Mouse (Mus musculus) embryonic fibroblast, embryonic 13.5 days (primary cell): ENCODE results near the gene Unc13d. TPM values are rescaled to one million over a fixed set of nuclear protein-coding genes. Genes with fewer than 3 reads are reported as not detected.

Experiments used
- H3K27ac ChIP-seq: 2 replicates; pipeline ENCODE4 v1.5.1; 2012; ENCODE audit warnings: low read length, control low read depth, inconsistent platforms; ENCODE audit not compliant: insufficient read depth
- H3K4me1 ChIP-seq: 2 replicates; pipeline ENCODE4 v1.6.1; 2011; ENCODE audit warnings: low read length; ENCODE audit not compliant: control insufficient read depth, insufficient read depth
- H3K4me3 ChIP-seq: 2 replicates; pipeline ENCODE4 v1.5.1; 2011; ENCODE audit warnings: mild to moderate bottlenecking, control low read depth, low read length; ENCODE audit not compliant: insufficient read depth
- CTCF ChIP-seq: IDR thresholded peaks from 2 replicates; pipeline ENCODE4 v1.5.1; 2011; ENCODE audit warnings: mild to moderate bottlenecking, control low read depth, low read length, moderate library complexity, borderline replicate concordance; ENCODE audit not compliant: insufficient read depth
- POLR2A ChIP-seq: IDR thresholded peaks from 2 replicates; pipeline ENCODE4 v1.6.1; 2011; ENCODE audit warnings: low read depth, mild to moderate bottlenecking, control low read depth, low read length, moderate library complexity
- polyA plus RNA-seq: library from polyadenylated mRNA; stranded (reverse); fragments of >200 nt; gene quantifications from 2 replicates; pipeline ENCODE4 v1.2.4, GENCODE M21; 2011; ENCODE audit warnings: low read depth; ENCODE audit not compliant: missing spikeins, insufficient read length

The Unc13d gene
- polyA plus RNA-seq, 1 experiment: not detected

- Histone ChIP-seq H3K4me3 (peak overlapping the region; percentile 67), H3K27ac (peak overlapping the region; percentile 66), H3K4me1 (peaks cover 11% of the 10 kb centered on the region)
- TF ChIP-seq CTCF: no peak
- TF ChIP-seq POLR2A: peak; percentile 72
These were observed 30.8 kb upstream of the Unc13d start for GRCm38 (mm10) chr11:116108464-116109137.

- TF ChIP-seq CTCF (no peak), POLR2A (no peak)
- H3K27ac ChIP-seq: no peak overlapping the region; the same call in 1 of the 2 replicates
- peak overlapping the region; percentile 67 for H3K4me3 ChIP-seq
- peaks cover 11% of the 10 kb centered on the region for H3K4me1 ChIP-seq
These were observed 30.1 kb upstream of the Unc13d start for GRCm38 (mm10) chr11:116107777-116108285.

- peaks cover 11% of the 10 kb centered on the region for H3K4me1 ChIP-seq
- peak overlapping the region; percentile 67 for H3K4me3 ChIP-seq
- no peak for TF ChIP-seq POLR2A
- no peak for TF ChIP-seq CTCF
- no peak overlapping the region for H3K27ac ChIP-seq
These were observed 29.4 kb upstream of the Unc13d start for GRCm38 (mm10) chr11:116106963-116107776.

- Histone ChIP-seq H3K27ac (no peak overlapping the region), H3K4me3 (no peak overlapping the region), H3K4me1 (peaks cover 11% of the 10 kb centered on the region)
These were observed 28.6 kb upstream of the Unc13d start for GRCm38 (mm10) chr11:116106154-116106962.

GRCm38 (mm10) chr11:116105065-116105464 is 27.3 kb upstream of the Unc13d start:
- Histone ChIP-seq H3K4me3 (no peak overlapping the region), H3K4me1 (peaks cover 11% of the 10 kb centered on the region), H3K27ac (no peak overlapping the region)

More at GRCm38 (mm10) chr11:116106154-116106962, 28.6 kb upstream of the Unc13d start:
- TF ChIP-seq CTCF: no peak
- no peak for TF ChIP-seq POLR2A

GRCm38 (mm10) chr11:116104006-116104646 is 26.4 kb upstream of the Unc13d start:
- Histone ChIP-seq H3K27ac (peak overlapping the region; percentile 29), H3K4me1 (peaks cover 11% of the 10 kb centered on the region), H3K4me3 (no peak overlapping the region)
- TF ChIP-seq POLR2A: no peak
- no peak for TF ChIP-seq CTCF

More at GRCm38 (mm10) chr11:116105065-116105464, 27.3 kb upstream of the Unc13d start:
- TF ChIP-seq CTCF (no peak), POLR2A (no peak)

GRCm38 (mm10) chr11:116103572-116103971 is 25.8 kb upstream of the Unc13d start:
- Histone ChIP-seq H3K4me3 (no peak overlapping the region), H3K27ac (peak overlapping the region; percentile 4; the same call in 1 of the 2 replicates), H3K4me1 (peaks cover 11% of the 10 kb centered on the region)
- no peak for TF ChIP-seq CTCF
- no peak for TF ChIP-seq POLR2A

- Histone ChIP-seq H3K4me3 (no peak overlapping the region), H3K27ac (peak overlapping the region; percentile 10; the same call in 1 of the 2 replicates), H3K4me1 (peaks cover 6% of the 10 kb centered on the region; the same call in 1 of the 2 replicates)
- TF ChIP-seq POLR2A: no peak
- TF ChIP-seq CTCF: no peak
These were observed 24.7 kb upstream of the Unc13d start for GRCm38 (mm10) chr11:116102472-116102871.

- TF ChIP-seq POLR2A: no peak
- peaks cover 6% of the 10 kb centered on the region; the same call in 1 of the 2 replicates for H3K4me1 ChIP-seq
- peak overlapping the region; percentile 10; the same call in 1 of the 2 replicates for H3K27ac ChIP-seq
- no peak overlapping the region for H3K4me3 ChIP-seq
These were observed 24.2 kb upstream of the Unc13d start for GRCm38 (mm10) chr11:116101931-116102381.

GRCm38 (mm10) chr11:116100839-116101238 is 23.1 kb upstream of the Unc13d start:
- Histone ChIP-seq H3K4me3 (no peak overlapping the region), H3K27ac (no peak overlapping the region), H3K4me1 (peaks cover 6% of the 10 kb centered on the region; the same call in 1 of the 2 replicates)
- TF ChIP-seq CTCF: no peak
- no peak for TF ChIP-seq POLR2A
